Mouse (Mus musculus) cerebellum, adult 2 months (tissue): Measurements from ENCODE around the gene Ugt2b5. TPM values are rescaled to one million over a fixed set of nuclear protein-coding genes. Genes with fewer than 3 reads are reported as not detected.

Experiments
- DNase-seq, 2 experiments: peaks; one replicate each; pipeline ENCODE4 v3.0.0; 2021
- H3K27ac ChIP-seq: fragments of 200-500 bp; 2 replicates; pipeline ENCODE4 v1.5.1; 2012; ENCODE audit warnings: low read length, control low read depth, inconsistent platforms; ENCODE audit not compliant: insufficient read depth
- H3K27me3 ChIP-seq: fragments of 200-500 bp; 2 replicates; pipeline ENCODE4 v1.6.1; 2012; ENCODE audit warnings: inconsistent platforms, mild to moderate bottlenecking, low read length, moderate library complexity; ENCODE audit not compliant: control insufficient read depth, insufficient read depth
- H3K4me1 ChIP-seq: fragments of 200-500 bp; 2 replicates; pipeline ENCODE4 v1.6.1; 2011; ENCODE audit warnings: low read length; ENCODE audit not compliant: control insufficient read depth, insufficient read depth
- H3K4me3 ChIP-seq: fragments of 200-500 bp; replicated peaks from 2 replicates; pipeline ENCODE3; 2011; ENCODE audit warnings: mild to moderate bottlenecking, low read depth, low read length, control low read depth; ENCODE audit not compliant: insufficient read depth
- CTCF ChIP-seq: fragments of 200-500 bp; IDR thresholded peaks from 2 replicates; pipeline ENCODE4 v1.5.1; 2011; ENCODE audit warnings: low read depth, mild to moderate bottlenecking, control low read depth, low read length, moderate library complexity, borderline replicate concordance; ENCODE audit not compliant: insufficient read depth
- POLR2A ChIP-seq: fragments of 200-500 bp; IDR thresholded peaks from 2 replicates; pipeline ENCODE4 v1.6.1; 2011; ENCODE audit warnings: low read length, control low read depth, borderline replicate concordance; ENCODE audit not compliant: insufficient read depth
- WGBS: fragments of 180-500 bp; shearing (Covaris S2); methylation state at CpG from one replicate; pipeline ENCODE4 v1.1.7; 2018; 5-methylcytosine and 5-hydroxymethylcytosine counted together
- polyA plus RNA-seq: library from polyadenylated mRNA; depleted of rRNA; stranded (reverse); fragments of >200 nt; gene quantifications from 2 replicates; pipeline ENCODE4 v1.2.3, GENCODE M21; 2012; rRNA removed

Ugt2b5 gene
- polyA plus RNA-seq, 1 experiment = 0.15 TPM

DNA sequence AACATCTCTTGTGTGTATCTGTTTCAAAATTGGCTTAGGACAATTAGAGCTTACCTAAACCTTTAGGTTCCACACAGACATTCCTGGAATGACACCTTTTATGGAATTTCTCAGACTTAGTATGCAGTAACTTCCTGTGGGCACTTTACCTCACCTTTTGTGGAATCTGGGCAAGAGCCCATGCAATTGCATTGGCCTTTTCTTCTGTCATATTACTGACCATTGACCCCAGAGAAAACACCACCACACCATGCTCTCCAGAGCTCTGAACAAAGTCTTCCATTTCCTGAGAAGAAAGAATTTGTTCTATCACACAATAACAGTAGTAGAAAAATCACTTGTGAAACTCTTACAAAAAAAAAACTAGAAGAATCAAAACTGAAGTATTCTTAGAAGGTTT lies 50.9 kb downstream of the Ugt2b5 start:
- Histone ChIP-seq H3K4me3 (no peak overlapping the region), H3K4me1 (no peaks in the 10 kb centered on the region), H3K27ac (no peak overlapping the region), H3K27me3 (no peaks in the 10 kb centered on the region)
- TF ChIP-seq POLR2A (no peak), CTCF (no peak)
- no peak for DNase-seq

DNA sequence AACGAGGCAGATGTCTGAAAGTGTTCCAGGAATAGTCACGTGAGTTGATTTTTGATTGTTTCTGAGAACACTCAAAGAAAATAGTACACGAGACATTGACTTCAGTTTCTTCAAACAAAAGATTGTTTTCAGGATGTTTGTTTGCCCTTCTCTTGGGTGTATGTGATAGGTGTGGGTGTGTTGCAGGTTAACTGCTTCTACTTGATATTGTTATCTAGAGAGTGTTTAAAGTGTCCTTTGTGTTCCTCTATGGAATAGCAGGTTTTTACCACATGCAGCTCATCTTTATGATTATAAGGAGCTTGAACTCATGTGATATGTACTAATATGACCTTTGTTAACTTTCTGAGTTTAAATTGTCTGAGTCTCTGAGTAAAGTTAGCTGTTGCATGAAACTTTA lies 53.8 kb downstream of the Ugt2b5 start:
- H3K4me3 ChIP-seq = no peak overlapping the region
- no peak for TF ChIP-seq CTCF
- no peak for DNase-seq
- 70% methylated on average over 3 of the region's 3 CpGs for WGBS
- no peaks in the 10 kb centered on the region for H3K4me1 ChIP-seq
- no peaks in the 10 kb centered on the region for H3K27me3 ChIP-seq
- no peak overlapping the region for H3K27ac ChIP-seq

Other genes with a start within 250 kb of the Ugt2b5 start
- gene Ugt2b34, start 233.4 kb downstream of the Ugt2b5 start, polyA plus RNA-seq = not detected in 2 replicates
- gene Ugt2b1, start 213.8 kb downstream of the Ugt2b5 start, polyA plus RNA-seq = not detected in 2 replicates
- not detected in 2 replicates for gene Ugt2b35, start 139.5 kb downstream of the Ugt2b5 start, polyA plus RNA-seq
- gene Ugt2b36, start 47.8 kb downstream of the Ugt2b5 start, polyA plus RNA-seq = not detected in 2 replicates
- gene Ugt2b37, start 114.5 kb upstream of the Ugt2b5 start, polyA plus RNA-seq = not detected in 2 replicates
- gene Ugt2a3, start 196.9 kb upstream of the Ugt2b5 start, polyA plus RNA-seq = not detected in 2 replicates